Mouse (Mus musculus) embryonic facial prominence, embryonic 13.5 days (tissue): Measurements from ENCODE around the gene Wdr11. TPM values are rescaled to one million over a fixed set of nuclear protein-coding genes. Genes with fewer than 3 reads are reported as not detected.
A peak's percentile ranks its signal among the peaks of the same experiment; 100 is the strongest.

Experiments
- ATAC-seq: fragments of 200-750 bp; cut with Nextera tagmentation; 2 replicates; pipeline ENCODE4 v1.8.0; 2017; ENCODE audit warnings: low read depth; ENCODE audit not compliant: insufficient number of reproducible peaks, insufficient read depth, low FRiP score, low TSS enrichment
- H3K27ac ChIP-seq: fragments of 300-500 bp; sonication (generic); 2 replicates; pipeline ENCODE4 v1.5.1; 2015; ENCODE audit warnings: moderate library complexity, mild to moderate bottlenecking, inconsistent platforms
- H3K27me3 ChIP-seq: fragments of 300-500 bp; sonication (generic); 2 replicates; pipeline ENCODE4 v1.6.1; 2015; ENCODE audit warnings: mild to moderate bottlenecking, inconsistent platforms
- H3K36me3 ChIP-seq: fragments of 300-500 bp; sonication (generic); 2 replicates; pipeline ENCODE4 v1.6.1; 2015; ENCODE audit warnings: mild to moderate bottlenecking, inconsistent platforms
- H3K4me1 ChIP-seq: fragments of 300-500 bp; sonication (generic); 2 replicates; pipeline ENCODE4 v1.6.1; 2015; ENCODE audit warnings: inconsistent platforms
- H3K4me2 ChIP-seq: fragments of 300-500 bp; sonication (generic); 2 replicates; pipeline ENCODE4 v1.6.1; 2015; ENCODE audit warnings: moderate library complexity, mild to moderate bottlenecking, inconsistent platforms
- H3K4me3 ChIP-seq: fragments of 300-500 bp; sonication (generic); 2 replicates; pipeline ENCODE4 v1.5.1; 2015; ENCODE audit warnings: mild to moderate bottlenecking, inconsistent platforms
- H3K9ac ChIP-seq: fragments of 300-500 bp; sonication (generic); 2 replicates; pipeline ENCODE4 v1.6.1; 2015; ENCODE audit warnings: mild to moderate bottlenecking, inconsistent platforms
- H3K9me3 ChIP-seq: fragments of 300-500 bp; sonication (generic); 2 replicates; pipeline ENCODE4 v1.6.1; 2016; ENCODE audit warnings: inconsistent platforms
- WGBS: fragments of 180-500 bp; shearing (Covaris S2); methylation state at CpG from one replicate; pipeline ENCODE4 v1.1.7; 2015; ENCODE audit warnings: mixed read lengths; 5-methylcytosine and 5-hydroxymethylcytosine counted together
- polyA plus RNA-seq: library from polyadenylated mRNA; unstranded; fragments of >200 nt; fragmentation: Nextera tagmentation; extraction: Ambion mirVana; gene quantifications from 2 replicates; pipeline ENCODE4 v1.2.1, GENCODE M21; 2015

Wdr11 gene
- polyA plus RNA-seq, 1 experiment from 2014 or later, result 42.2 TPM

DNA sequence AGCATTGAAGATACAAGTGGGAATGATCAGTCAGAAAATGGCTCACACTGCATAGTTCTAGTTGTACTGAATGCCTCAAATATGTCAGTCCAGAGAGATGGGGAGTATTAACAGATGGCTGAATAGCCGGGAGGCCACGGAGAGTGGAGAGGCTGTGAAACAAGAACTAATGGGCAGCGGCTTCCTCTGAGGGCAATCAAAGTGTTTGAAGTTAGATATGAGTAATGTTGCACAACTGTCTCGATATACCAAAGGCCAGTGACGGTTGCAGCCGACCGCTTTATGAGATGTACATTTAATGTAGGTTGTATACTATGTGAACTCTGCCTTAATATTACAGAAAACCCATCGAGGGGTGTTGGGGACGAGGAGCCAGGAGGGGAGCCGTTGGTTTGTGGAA lies 78.6 kb downstream of the Wdr11 start:
- Histone ChIP-seq H3K4me2 (no peak overlapping the region), H3K27me3 (no peaks in the 10 kb centered on the region), H3K36me3 (no peaks in the 10 kb centered on the region), H3K27ac (no peak overlapping the region), H3K4me3 (no peak overlapping the region), H3K9ac (no peak overlapping the region), H3K4me1 (peaks cover 14% of the 10 kb centered on the region), H3K9me3 (no peaks in the 10 kb centered on the region)
- 79% methylated on average over 10 of the region's 10 CpGs for WGBS
- no peak for ATAC-seq

DNA sequence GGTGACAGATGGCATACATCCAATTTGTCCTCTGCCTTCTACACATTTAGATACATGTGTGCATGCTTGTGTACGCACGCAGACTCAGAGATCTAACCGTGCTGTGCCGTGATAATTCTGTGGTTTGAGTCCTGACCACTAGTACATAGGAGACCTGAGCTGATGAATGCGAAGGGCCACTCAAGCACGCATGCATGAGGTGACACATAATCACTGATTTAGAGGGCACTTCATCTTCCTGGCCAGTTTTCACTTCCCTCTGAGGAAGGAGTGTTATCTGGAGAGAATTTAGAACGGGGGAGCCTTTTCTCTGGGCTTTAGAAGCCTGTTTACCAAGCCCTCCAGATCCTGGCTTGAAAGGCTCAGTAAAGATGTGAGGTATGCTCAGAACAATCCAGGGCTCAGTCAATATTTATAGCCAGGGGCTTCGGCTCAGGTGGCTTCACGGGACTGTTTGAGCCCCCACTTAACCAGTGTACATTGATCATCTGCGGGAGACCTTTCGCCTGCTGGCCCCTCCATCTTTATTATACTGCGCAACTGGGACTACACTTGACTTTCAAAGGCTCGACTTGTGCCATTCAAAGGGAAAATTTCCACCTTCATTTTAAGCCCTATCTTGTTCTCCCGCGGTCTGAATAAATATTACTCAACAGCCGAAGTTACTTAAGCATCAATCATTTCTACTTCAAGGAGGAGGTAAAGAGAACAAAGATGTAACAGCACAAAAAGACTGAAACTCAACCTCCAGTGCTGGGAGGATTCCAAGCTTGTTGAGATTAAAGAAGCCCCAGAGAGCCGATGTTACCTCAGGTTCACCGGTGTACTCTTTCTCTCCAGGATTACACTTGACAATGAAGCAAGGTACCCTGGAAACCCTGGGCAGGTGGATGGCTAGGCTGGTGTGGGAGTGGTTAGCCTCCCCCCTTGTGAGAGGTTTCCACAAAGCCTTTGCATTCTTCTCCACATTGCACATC lies 80.3 kb downstream of the Wdr11 start:
- H3K4me1 ChIP-seq, result no peaks in the 10 kb centered on the region
- H3K27me3 ChIP-seq, result no peaks in the 10 kb centered on the region
- no peak overlapping the region for H3K9ac ChIP-seq
- H3K9me3 ChIP-seq, result no peaks in the 10 kb centered on the region
- peak overlapping the region; percentile 17; the same call in 1 of the 2 replicates for H3K27ac ChIP-seq
- no peak for ATAC-seq
- H3K36me3 ChIP-seq, result no peaks in the 10 kb centered on the region
- WGBS, result 82% methylated on average over 18 of the region's 18 CpGs
- H3K4me2 ChIP-seq, result no peak overlapping the region
- H3K4me3 ChIP-seq, result no peak overlapping the region

DNA sequence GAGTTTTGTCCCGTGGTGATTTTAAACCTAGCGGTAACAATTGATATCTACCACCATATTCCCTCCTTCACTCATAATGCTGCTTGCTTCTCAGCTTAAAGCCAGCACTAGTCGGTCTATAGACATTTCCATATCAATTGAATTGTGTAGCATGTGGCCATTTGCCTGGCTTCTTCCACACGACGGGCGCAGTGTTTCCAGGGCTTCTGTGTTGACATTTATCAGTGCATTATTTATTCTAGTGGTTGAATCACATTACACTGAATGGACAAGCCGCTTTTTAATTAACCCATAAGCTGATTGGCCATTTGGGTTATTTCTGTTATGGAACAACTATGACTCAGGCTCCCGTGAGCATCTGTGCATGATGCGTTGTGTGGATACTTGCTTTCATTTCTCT lies 82.1 kb downstream of the Wdr11 start:
- WGBS, result 90% methylated on average over 9 of the region's 9 CpGs
- Histone ChIP-seq H3K4me2 (no peak overlapping the region), H3K27me3 (no peaks in the 10 kb centered on the region), H3K27ac (no peak overlapping the region), H3K4me1 (peaks cover 9% of the 10 kb centered on the region), H3K4me3 (no peak overlapping the region), H3K9me3 (no peaks in the 10 kb centered on the region), H3K36me3 (no peaks in the 10 kb centered on the region), H3K9ac (no peak overlapping the region)
- ATAC-seq, result no peak

DNA sequence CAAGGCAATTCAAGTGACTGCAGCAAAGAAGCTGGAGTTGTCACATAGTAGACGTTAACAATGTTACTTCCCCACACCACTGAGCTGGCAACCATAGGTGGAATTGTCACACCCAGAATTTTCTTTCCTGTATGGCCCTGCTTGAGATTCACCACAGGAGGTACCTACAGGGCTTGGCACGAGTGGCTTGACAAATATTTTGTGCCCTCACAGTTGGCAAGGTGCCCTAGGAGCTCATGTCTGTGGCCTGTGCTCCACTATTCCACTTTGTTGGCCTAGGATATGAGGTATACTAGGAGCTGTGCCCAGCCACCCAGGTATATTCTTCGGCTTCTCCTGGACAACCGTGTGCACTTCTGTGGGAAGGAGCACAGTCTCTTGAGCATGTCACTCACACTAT lies 82.9 kb downstream of the Wdr11 start:
- WGBS, result 85% methylated on average over 4 of the region's 4 CpGs
- peaks cover 12% of the 10 kb centered on the region for H3K4me1 ChIP-seq
- H3K4me3 ChIP-seq, result no peak overlapping the region
- H3K9ac ChIP-seq, result no peak overlapping the region
- H3K9me3 ChIP-seq, result no peaks in the 10 kb centered on the region
- no peak for ATAC-seq
- no peak overlapping the region for H3K4me2 ChIP-seq
- H3K27me3 ChIP-seq, result no peaks in the 10 kb centered on the region
- no peaks in the 10 kb centered on the region for H3K36me3 ChIP-seq
- no peak overlapping the region for H3K27ac ChIP-seq

DNA sequence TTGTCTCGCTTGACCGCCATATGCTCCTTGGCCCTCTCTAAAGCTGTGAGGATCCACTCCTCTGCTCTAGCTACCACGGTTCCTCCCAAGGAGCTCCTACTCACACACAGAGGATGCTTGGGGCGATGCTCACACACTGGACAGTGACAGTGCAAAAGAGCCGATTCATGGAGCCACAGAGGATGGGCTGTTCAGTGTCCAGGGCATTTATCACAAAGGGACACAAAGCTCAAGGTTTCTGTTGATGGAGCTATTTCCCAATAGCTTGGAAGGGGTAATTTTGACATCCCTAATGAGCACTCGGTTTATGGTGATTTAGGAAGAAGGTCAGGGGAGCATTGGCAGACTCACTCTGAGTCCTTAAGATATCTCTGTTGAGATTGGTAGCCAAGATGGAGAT lies 84.2 kb downstream of the Wdr11 start:
- 91% methylated on average over 6 of the region's 6 CpGs for WGBS
- H3K27me3 ChIP-seq, result no peaks in the 10 kb centered on the region
- H3K9me3 ChIP-seq, result no peaks in the 10 kb centered on the region

DNA sequence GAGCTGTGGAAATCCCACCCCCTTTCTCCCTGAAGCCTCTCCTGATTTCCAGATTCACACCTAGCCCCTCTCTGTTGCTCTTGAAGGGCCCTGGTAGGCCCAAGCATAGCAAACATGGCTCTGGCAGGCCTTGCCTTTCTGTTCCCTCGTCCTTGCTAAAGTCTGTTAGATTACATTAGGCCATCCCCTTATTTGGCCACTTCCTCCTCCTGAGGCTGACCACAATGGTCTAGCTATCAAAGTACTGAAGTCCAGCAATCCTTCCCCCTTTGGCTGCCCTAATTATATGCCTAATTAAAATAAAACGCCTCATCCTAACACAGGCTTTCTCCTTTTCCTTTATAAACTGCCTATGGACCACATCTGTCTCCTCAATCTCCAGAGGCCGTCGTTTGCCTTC lies 85.5 kb downstream of the Wdr11 start:
- Histone ChIP-seq H3K4me3 (no peak overlapping the region), H3K27me3 (no peaks in the 10 kb centered on the region), H3K9ac (no peak overlapping the region), H3K27ac (no peak overlapping the region), H3K4me1 (peaks cover 12% of the 10 kb centered on the region), H3K36me3 (no peaks in the 10 kb centered on the region), H3K4me2 (no peak overlapping the region), H3K9me3 (no peaks in the 10 kb centered on the region)
- ATAC-seq, result no peak
- 69% methylated on average over 4 of the region's 4 CpGs for WGBS

More for the DNA sequence above, 84.2 kb downstream of the Wdr11 start:
- no peaks in the 10 kb centered on the region for H3K36me3 ChIP-seq
- ATAC-seq, result no peak
- no peak overlapping the region for H3K4me3 ChIP-seq
- peaks cover 12% of the 10 kb centered on the region for H3K4me1 ChIP-seq
- H3K27ac ChIP-seq, result no peak overlapping the region
- H3K9ac ChIP-seq, result no peak overlapping the region
- H3K4me2 ChIP-seq, result no peak overlapping the region

DNA sequence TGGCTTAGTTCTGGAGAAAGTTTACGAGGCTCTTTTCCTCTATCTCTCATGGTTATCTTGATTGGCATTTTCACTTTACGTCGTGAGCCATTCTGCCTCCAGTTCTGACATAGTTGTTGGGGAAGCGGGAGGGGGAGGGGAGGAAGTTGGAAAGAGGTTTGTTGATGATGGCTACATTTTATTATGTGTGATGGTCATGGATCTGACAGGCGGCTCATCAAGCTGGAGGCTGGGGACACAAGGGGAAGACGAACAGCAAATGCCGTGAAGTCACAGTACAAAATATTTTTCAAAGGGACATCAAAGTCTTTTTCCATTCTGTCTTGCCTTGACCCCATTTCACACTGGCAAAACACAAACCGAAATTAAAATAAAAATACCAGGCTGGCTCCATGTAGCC lies 86.8 kb downstream of the Wdr11 start:
- H3K4me3 ChIP-seq, result no peak overlapping the region
- H3K27ac ChIP-seq, result peak overlapping the region; percentile 62
- peaks cover 17% of the 10 kb centered on the region for H3K4me1 ChIP-seq
- no peak overlapping the region for H3K4me2 ChIP-seq
- no peaks in the 10 kb centered on the region for H3K27me3 ChIP-seq
- no peaks in the 10 kb centered on the region for H3K9me3 ChIP-seq
- WGBS, result 65% methylated on average over 8 of the region's 8 CpGs
- H3K36me3 ChIP-seq, result no peaks in the 10 kb centered on the region
- H3K9ac ChIP-seq, result no peak overlapping the region
- ATAC-seq, result no peak

DNA sequence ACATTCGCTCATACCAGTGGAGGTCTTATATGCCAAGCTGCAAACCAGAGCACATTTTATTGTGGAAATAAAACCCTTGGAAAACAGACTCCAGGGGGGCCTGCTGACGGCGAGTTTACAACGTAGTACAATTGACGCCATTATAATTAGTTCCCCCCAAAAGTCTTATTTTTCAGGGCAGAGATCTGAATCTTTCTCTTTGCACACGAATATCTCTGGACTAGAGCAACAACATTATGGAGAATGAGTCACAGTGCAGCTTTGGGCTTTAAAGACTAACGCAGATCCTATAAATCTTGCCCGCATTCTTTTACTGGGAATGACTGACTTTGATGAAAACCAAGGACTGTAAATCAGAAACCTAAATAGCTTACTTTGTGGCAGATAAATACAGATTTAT lies 87.3 kb downstream of the Wdr11 start:
- Histone ChIP-seq H3K4me1 (peaks cover 17% of the 10 kb centered on the region), H3K4me2 (no peak overlapping the region), H3K27ac (peak overlapping the region; percentile 82), H3K4me3 (no peak overlapping the region), H3K9ac (no peak overlapping the region), H3K36me3 (no peaks in the 10 kb centered on the region), H3K9me3 (no peaks in the 10 kb centered on the region), H3K27me3 (no peaks in the 10 kb centered on the region)
- WGBS, result 45% methylated on average over 8 of the region's 8 CpGs
- no peak for ATAC-seq

DNA sequence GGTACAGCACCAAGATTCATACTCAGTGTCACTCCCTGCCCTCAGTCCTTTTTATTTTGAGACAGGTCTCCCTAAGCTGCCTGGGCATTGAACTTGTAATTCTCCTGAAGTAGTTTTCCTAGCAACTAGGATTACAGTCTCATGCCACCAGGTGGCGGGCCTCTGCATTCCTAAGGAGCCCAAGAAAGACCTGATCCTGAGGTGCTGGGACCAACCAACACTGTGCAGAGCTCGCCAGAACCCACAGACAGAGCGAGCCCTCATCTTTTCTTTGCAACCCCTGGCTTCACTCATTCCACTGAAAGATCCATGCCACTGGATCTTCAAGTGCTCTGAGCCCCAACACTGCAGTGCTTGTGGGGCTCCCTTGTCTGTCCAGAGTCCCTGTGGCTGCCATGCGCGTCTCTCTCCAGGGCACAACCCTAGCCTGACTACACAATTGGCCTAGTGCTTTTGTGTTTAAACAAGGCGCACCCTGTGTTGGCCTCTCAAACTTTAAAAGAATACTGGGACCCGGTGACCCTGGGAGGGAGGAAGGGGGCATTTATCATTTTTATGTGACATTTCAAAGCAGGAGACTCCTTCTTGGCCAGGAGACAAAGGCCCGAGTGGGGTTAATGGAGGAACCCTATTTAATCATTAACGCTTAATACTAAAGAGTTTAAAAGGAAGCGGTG lies 89.0 kb downstream of the Wdr11 start:
- Histone ChIP-seq H3K4me3 (no peak overlapping the region), H3K9me3 (no peaks in the 10 kb centered on the region), H3K4me2 (no peak overlapping the region), H3K27me3 (no peaks in the 10 kb centered on the region), H3K4me1 (peaks cover 22% of the 10 kb centered on the region), H3K36me3 (no peaks in the 10 kb centered on the region), H3K9ac (no peak overlapping the region), H3K27ac (no peak overlapping the region)
- WGBS, result 70% methylated on average over 10 of the region's 10 CpGs
- ATAC-seq, result no peak

DNA sequence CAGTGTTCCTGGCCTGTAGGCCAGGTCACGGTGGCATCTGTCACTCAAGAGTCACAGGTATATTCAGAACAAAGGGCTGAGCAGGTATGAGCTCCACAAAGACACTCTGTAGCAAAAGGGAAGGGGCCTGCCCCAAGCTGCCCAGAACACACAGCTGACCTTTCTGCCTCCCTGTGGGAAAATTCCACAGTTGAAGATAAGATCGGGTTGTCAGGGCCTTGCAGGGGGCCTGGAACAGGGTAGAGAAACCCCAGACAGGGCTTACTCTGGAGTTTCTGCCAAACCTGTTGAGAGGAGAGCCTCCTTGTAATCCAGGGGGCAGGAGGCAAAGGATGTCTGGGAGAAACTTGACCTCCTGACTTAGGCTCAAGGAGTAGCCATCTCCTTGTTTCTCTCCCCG lies 90.9 kb downstream of the Wdr11 start:
- 55% methylated on average over 3 of the region's 3 CpGs for WGBS
- no peaks in the 10 kb centered on the region for H3K9me3 ChIP-seq
- H3K4me3 ChIP-seq, result no peak overlapping the region
- no peaks in the 10 kb centered on the region for H3K36me3 ChIP-seq
- no peak overlapping the region for H3K4me2 ChIP-seq
- H3K27ac ChIP-seq, result no peak overlapping the region
- no peaks in the 10 kb centered on the region for H3K27me3 ChIP-seq
- H3K4me1 ChIP-seq, result peaks cover 37% of the 10 kb centered on the region
- ATAC-seq, result no peak
- no peak overlapping the region for H3K9ac ChIP-seq

DNA sequence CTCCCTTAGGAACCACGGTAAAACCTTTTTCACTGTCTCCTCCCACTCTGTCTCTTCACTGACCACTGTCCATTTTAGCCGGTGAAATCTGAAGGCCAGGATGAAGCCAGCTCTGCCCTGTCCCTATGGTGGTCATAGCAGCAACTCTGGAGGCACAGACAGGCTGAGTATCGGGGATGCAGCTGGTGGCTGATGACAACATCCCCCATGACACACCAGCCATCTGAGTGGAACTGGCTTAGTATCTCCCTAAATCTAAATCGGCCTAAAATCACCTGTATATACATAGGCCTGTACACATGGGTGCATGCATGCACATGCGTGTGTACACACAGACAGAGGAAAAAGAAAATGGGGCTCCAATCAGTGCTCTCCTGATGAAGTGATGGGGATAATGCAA lies 93.7 kb downstream of the Wdr11 start:
- H3K9ac ChIP-seq, result no peak overlapping the region
- no peak overlapping the region for H3K27ac ChIP-seq
- no peaks in the 10 kb centered on the region for H3K36me3 ChIP-seq
- H3K27me3 ChIP-seq, result no peaks in the 10 kb centered on the region
- 80% methylated on average over 5 of the region's 5 CpGs for WGBS
- H3K4me3 ChIP-seq, result no peak overlapping the region
- H3K9me3 ChIP-seq, result no peaks in the 10 kb centered on the region
- no peak for ATAC-seq
- H3K4me1 ChIP-seq, result peaks cover 30% of the 10 kb centered on the region
- no peak overlapping the region for H3K4me2 ChIP-seq
